Mouse (Mus musculus) activated CD4-positive, CD25-positive, alpha-beta regulatory T cell, adult 9 weeks (primary cell): ENCODE results near the gene Crat. TPM values are rescaled to one million over a fixed set of nuclear protein-coding genes. Genes with fewer than 3 reads are reported as not detected.

Experiments
- polyA plus RNA-seq: library from polyadenylated mRNA; unstranded; fragments of 100-300 nt; shearing (Covaris generic); gene quantifications from one replicate; pipeline ENCODE4 v1.2.1, GENCODE M21; 2017

Gene Crat
- 6.7 TPM for polyA plus RNA-seq

DNA sequence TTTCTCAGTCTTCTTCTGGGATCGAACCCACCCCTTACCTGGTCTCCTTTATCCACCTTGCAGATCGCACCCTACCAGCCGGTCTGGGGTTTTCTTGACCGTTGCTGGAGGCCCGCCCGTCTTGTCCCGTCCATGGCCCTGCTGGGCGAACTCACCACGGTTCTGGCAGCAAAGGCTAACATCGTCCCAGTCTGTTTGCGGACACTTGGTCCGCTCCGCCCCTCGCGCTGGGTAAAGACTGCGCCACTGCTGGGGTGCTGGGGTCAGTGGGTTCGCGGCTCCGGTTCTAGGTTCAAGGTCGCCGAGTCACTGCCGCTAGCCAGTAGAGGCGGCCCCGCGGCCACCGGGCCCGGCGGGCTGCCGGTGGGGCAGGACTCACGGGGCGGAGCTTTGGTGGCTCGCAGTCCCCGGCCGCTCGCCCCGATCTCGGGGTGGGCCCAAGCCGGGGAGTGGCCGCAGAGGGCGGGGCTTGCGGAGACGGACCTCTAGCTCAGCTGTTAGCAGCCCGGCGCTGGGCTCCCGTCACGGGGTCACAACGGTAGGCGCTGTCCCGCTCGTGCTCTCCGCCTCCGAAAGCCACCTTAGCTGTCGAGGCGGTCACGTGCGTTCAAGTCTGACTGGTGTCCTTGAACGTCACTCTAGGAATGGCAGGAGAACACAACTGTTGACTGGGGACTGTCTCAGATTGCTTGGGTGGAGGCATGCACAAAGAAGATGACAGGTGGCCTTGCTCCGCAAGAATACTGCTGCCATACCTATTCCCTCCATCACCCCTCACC lies at the start of gene Crat:
TSS of gene Crat (minus strand) at position 657 of the 779 bp plus-strand sequence.

DNA sequence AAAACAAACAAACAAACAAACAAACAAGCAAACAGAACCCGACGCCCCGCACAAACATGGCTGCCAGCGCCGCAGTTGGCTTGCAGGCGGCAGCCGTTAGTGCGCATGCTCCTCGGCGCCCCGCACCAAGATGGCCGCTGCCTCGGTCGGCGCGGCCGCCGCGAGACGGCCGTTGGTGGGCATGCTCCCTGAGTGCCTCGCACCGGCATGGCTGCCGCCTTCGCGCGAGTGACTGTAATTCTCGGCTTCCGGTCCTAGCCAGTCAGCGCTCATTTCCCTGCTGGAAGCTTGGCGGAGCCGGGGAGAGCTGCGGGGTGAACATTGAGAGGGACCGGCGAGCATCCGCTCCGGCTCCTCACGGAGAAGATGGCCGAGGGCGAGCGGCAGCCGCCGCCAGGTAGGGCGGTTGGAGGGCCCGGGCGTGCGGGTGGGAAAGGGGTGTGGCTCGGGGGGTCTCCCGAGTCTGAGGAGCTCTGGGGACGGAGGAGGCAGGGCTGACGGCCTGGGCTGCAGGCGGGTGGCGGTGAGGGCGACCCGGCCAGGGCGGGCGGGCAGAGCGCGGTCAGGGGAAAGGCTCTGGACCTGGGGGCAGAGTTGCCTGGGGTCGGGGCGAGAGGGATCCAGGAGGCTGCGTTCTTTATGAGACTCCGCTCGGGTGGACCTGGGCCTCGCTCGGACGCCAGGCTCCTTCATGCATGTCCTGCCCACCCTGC lies 479 bp upstream of the Crat start, which contains the start of gene Ptpa:
TSS of gene Ptpa (plus strand) at position 104 of the 713 bp plus-strand sequence.

DNA sequence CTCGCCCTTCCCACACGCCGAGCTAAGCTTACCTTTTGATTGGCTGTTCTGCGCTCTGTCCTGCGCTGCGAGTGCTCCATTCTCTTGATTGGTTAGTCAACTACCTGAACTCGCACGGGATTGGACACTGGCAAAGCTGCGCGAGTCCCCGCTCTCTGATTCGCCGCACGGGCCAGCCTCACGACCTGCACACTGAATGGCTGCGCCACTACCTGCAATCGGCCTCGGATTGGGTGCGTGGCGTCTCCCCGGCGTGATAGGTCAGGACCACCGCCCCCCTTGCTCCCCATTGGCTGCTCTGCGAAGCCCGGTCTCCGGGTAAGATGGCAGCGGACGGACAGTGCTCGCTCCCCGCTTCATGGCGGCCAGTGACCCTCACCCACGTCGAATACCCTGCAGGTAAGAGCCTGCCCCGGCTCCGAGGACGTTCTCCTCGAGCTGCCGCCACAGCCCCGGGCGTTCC lies 23.5 kb downstream of the Crat start, which contains the start of gene Dolpp1:
TSS of gene Dolpp1 (plus strand) at position 141 of the 463 bp plus-strand sequence.

DNA sequence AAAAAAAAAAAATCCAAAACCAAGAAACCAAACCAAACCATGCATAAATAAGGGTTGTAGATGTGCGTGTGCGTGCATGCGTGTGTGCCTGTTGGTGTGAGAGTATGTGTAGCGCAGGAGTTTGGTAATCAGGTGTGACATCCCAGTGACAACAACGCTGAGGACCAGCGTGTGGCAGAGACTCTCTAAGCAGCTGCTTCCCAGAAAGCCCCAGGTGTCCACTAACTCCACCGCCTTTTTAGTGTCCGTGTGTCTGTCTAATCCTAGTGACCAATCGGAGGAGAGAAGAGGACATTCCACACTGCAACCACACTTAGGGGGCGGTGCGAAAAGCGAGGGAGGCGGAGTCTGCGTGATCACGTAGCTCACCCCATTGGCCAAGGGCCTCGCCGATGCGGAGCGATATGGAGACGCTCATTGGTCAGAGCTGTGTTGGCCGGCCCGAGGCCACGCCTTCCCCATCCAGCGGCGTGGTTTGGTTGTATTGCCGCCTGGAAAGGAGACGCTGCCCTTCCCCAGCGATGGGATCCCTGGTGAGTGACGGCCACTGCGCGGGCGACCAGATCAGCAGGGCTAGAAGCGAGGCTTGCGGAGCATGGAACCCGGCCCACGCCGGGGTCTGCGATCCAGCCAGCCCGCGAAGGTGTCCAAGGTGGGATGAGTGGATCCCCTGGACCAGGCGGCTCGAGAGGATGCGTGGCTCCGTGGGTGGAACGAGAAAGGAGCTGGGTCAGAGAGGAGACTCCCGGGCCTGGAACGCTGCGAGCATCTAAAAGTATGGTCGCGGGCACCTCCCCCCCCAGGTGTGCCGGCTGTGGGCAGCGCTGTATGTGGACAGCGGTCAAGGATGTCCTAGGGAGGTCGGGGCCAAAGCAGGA lies 51.6 kb downstream of the Crat start, which contains the start of gene Miga2:
TSS of gene Miga2 (plus strand) at position 461 of the 878 bp plus-strand sequence.

DNA sequence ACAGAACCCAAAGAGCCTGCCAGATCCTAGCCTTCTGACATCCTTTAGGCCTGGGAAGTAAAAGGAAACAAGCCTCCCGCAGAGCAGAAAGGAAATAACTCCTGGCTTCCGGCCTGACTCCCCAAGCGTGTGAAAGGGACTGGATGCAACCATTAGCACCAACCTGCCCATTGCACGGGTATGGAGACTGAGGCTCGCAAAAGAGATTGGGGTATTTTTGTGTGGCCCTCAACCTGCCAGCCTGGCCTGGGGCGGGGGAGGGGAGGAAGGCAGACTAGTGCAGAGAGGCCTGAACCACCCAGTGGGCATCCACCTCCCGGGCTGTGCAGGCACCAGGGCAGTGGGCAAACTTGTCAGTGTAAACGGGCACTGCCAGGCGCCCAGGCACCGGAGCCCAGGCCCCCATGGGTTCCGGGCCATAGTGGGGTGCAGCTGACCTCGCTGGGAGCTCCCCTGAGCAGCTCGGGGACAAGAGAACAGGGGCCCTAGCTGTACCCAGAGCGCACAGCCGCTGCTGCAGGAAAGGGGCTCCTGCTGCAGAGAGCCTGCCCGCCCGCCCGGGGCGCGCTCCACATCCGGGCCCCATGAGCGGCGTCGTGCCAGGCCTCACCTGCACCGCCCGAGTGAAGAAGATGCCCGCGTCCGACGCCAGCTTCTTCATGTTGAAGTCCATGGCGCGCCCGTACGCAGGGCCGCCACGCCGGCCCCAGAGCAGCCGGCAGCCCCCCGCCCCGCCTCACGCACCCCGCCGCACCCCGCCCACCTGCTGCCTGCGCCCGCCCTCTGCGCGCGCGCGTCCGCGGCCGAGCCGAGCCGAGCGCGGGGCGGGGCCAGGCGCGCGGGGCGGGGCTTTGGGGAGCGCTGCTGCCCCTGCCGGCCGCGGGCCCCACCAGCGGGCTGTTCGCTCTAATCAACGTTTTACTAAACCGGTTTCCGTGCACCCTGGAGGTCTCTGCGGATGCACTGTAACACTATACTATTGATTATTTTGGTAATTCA lies 56.8 kb downstream of the Crat start, which contains the start of gene Sh3glb2:
TSS of gene Sh3glb2 (minus strand) at position 805 of the 999 bp plus-strand sequence.

Other genes with a start within 250 kb of the Crat start
- gene Endog, start 244.3 kb downstream of the Crat start, polyA plus RNA-seq: 2.3 TPM
- 42.8 TPM for gene Spout1, start 237.4 kb downstream of the Crat start, polyA plus RNA-seq
- gene Kyat1, start 210.0 kb downstream of the Crat start, polyA plus RNA-seq: 12.3 TPM
- 7.8 TPM for gene Lrrc8a, start 178.1 kb downstream of the Crat start, polyA plus RNA-seq
- 3.9 TPM for gene Gm28035, start 175.2 kb downstream of the Crat start, polyA plus RNA-seq
- 7.2 TPM for gene Phyhd1, start 149.6 kb downstream of the Crat start, polyA plus RNA-seq
- gene Gm28038, start 134.8 kb downstream of the Crat start, polyA plus RNA-seq: not detected
- 17.4 TPM for gene Dolk, start 129.5 kb downstream of the Crat start, polyA plus RNA-seq
- 27.8 TPM for gene Nup188, start 129.4 kb downstream of the Crat start, polyA plus RNA-seq
- gene Sh3glb2, start 56.5 kb downstream of the Crat start, polyA plus RNA-seq: 148 TPM
- 15.6 TPM for gene Miga2, start 51.6 kb downstream of the Crat start, polyA plus RNA-seq
- 38.7 TPM for gene Dolpp1, start 23.6 kb downstream of the Crat start, polyA plus RNA-seq
- 126 TPM for gene Ptpa, start 226 bp upstream of the Crat start, polyA plus RNA-seq
- gene Ier5l, start 58.4 kb upstream of the Crat start, polyA plus RNA-seq: 0.13 TPM
- gene Cstad, start 179.2 kb upstream of the Crat start, polyA plus RNA-seq: 0.45 TPM